Mouse (Mus musculus) G1E (cell line): ENCODE results near the gene En2. TPM values are rescaled to one million over a fixed set of nuclear protein-coding genes. Genes with fewer than 3 reads are reported as not detected.

ENCODE experiments used
- ATAC-seq: 2 replicates; pipeline ENCODE4 v1.8.0; 2016; ENCODE audit warnings: mild to moderate bottlenecking; ENCODE audit not compliant: insufficient number of reproducible peaks, poor library complexity, low FRiP score, severe bottlenecking; ENCODE audit errors: extremely low read depth
- DNase-seq: peaks from one replicate; pipeline ENCODE4 v3.0.0; 2012; ENCODE audit warnings: low spot score
- H3K27me3 ChIP-seq: 2 replicates; pipeline ENCODE4 v1.6.1; 2012; ENCODE audit warnings: mild to moderate bottlenecking, low read length, inconsistent platforms; ENCODE audit not compliant: insufficient read depth
- H3K36me3 ChIP-seq: replicated peaks from 2 replicates; pipeline ENCODE3; 2012; ENCODE audit warnings: mild to moderate bottlenecking, inconsistent platforms
- H3K4me1 ChIP-seq: 2 replicates; pipeline ENCODE4 v1.6.1; 2012; ENCODE audit warnings: low read depth, low read length, inconsistent platforms, mixed read lengths; ENCODE audit not compliant: insufficient read depth
- H3K4me3 ChIP-seq: 2 replicates; pipeline ENCODE4 v1.5.1; 2012; ENCODE audit warnings: low read depth, mild to moderate bottlenecking, inconsistent platforms, low read length, moderate library complexity, mixed read lengths
- H3K9me3 ChIP-seq: replicated peaks from 2 replicates; pipeline ENCODE4 v1.6.1; 2012; ENCODE audit warnings: inconsistent platforms
- CTCF ChIP-seq: IDR thresholded peaks from 2 replicates; pipeline ENCODE4 v1.5.1; 2012; ENCODE audit warnings: low read depth, low read length, inconsistent platforms, mixed read lengths
- GATA1 ChIP-seq: IDR thresholded peaks from 2 replicates; pipeline ENCODE4 v1.6.1; 2012; ENCODE audit warnings: borderline replicate concordance, low read length, inconsistent platforms, mixed read lengths
- GATA2 ChIP-seq: IDR thresholded peaks from 2 replicates; pipeline ENCODE4 v1.6.1; 2012; ENCODE audit warnings: low read depth, low read length, inconsistent platforms, borderline replicate concordance
- POLR2AphosphoS5 ChIP-seq: IDR thresholded peaks from 2 replicates; pipeline ENCODE4 v1.6.1; 2012; ENCODE audit warnings: low read depth, low read length, inconsistent platforms; ENCODE audit not compliant: insufficient replicate concordance
- TAL1 ChIP-seq: conservative IDR thresholded peaks from 2 replicates; pipeline ENCODE4 v1.6.1; 2012; ENCODE audit warnings: low read depth, low read length, inconsistent platforms, mixed read lengths
- polyA plus RNA-seq: library from polyadenylated mRNA; stranded (reverse); fragments of >175 nt; gene quantifications from 2 replicates; pipeline ENCODE4 v1.2.3, GENCODE M21; 2012
- total RNA-seq, 2 experiments: library from RNA; stranded (forward) in 1 of 2; stranded (reverse) in 1 of 2; fragments of 200-1000 nt in 1 of 2; fragments of >200 nt in 1 of 2; fragmentation: Nextera tagmentation in 1 of 2; gene quantifications; 2 replicates each; pipeline ENCODE4 v1.2.3; 2014 to 2017

Gene En2
- total and polyA plus RNA-seq, 3 experiments, result not detected

DNA sequence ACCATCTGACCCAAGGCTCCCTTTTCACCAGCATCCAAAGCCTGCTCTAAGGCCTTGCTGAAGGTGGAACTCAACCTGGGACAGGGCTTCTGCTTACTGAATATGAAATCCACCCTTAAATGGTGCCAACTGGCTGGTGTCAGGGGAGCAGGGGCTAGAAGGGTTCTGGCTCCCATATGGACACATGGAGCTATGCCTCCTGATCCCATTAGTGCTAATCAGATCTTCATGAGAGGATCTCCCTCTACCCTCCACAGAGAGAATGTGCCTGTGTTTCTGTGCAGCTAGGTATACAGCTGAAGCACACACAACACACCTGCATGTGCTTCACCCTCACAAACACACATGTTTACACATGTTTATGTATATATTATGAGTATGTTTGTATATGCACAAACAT lies 20.9 kb upstream of the En2 start:
- no peak for TF ChIP-seq GATA1
- TF ChIP-seq POLR2AphosphoS5, result no peak
- no peak for TF ChIP-seq CTCF
- no peak for TF ChIP-seq GATA2
- no peak for TF ChIP-seq TAL1
- peaks cover 6% of the 10 kb centered on the region; the same call in 1 of the 2 replicates for H3K27me3 ChIP-seq
- no peak overlapping the region for H3K4me3 ChIP-seq
- H3K36me3 ChIP-seq, result no peaks in the 10 kb centered on the region
- DNase-seq, result no peak
- no peak for ATAC-seq
- H3K4me1 ChIP-seq, result no peaks in the 10 kb centered on the region
- no peaks in the 10 kb centered on the region for H3K9me3 ChIP-seq

- H3K4me3 ChIP-seq, result no peak overlapping the region
- DNase-seq (no peak), ATAC-seq (no peak)
- H3K36me3 ChIP-seq, result no peaks in the 10 kb centered on the region
- H3K27me3 ChIP-seq, result peaks cover 6% of the 10 kb centered on the region; the same call in 1 of the 2 replicates
- TF ChIP-seq GATA2, result no peak
- no peak for TF ChIP-seq GATA1
- no peak for TF ChIP-seq POLR2AphosphoS5
- no peak for TF ChIP-seq TAL1
- TF ChIP-seq CTCF, result no peak
- H3K4me1 ChIP-seq, result no peaks in the 10 kb centered on the region
- no peaks in the 10 kb centered on the region for H3K9me3 ChIP-seq
These were observed 19.5 kb upstream of the En2 start for GRCm38 (mm10) chr5:28146018-28146417.

GRCm38 (mm10) chr5:28148473-28148872 lies 17.0 kb upstream of the En2 start:
- Histone ChIP-seq H3K4me3 (no peak overlapping the region), H3K9me3 (no peaks in the 10 kb centered on the region), H3K27me3 (peaks cover 10% of the 10 kb centered on the region), H3K36me3 (no peaks in the 10 kb centered on the region), H3K4me1 (no peaks in the 10 kb centered on the region)
- no peak for TF ChIP-seq POLR2AphosphoS5
- no peak for TF ChIP-seq TAL1
- no peak for TF ChIP-seq GATA2
- TF ChIP-seq CTCF, result no peak
- TF ChIP-seq GATA1, result no peak
- ATAC-seq (no peak), DNase-seq (no peak)

DNA sequence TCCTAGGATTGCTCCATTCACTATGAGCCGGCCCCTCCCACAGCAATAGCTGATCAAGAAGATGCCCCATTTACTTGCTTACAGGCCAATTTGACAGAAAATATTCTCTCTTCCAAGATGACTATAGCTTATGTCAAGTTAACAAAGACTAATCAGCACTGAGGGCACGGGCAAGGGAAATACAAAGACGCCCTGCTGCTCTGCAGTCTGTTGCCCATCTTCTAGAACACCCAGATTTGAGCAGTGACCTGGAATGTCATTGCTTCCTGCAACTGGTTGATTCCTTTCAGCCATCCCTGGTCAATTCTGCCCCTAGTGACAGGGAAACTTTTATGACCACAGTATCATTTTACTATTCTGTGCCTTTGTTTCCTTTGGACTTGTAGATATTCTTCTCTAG lies 16.1 kb upstream of the En2 start:
- no peaks in the 10 kb centered on the region for H3K4me1 ChIP-seq
- ATAC-seq (no peak), DNase-seq (no peak)
- H3K27me3 ChIP-seq, result peaks cover 10% of the 10 kb centered on the region
- H3K4me3 ChIP-seq, result no peak overlapping the region
- no peaks in the 10 kb centered on the region for H3K36me3 ChIP-seq
- TF ChIP-seq GATA2, result no peak
- no peak for TF ChIP-seq TAL1
- no peak for TF ChIP-seq GATA1
- TF ChIP-seq CTCF, result no peak
- TF ChIP-seq POLR2AphosphoS5, result no peak
- H3K9me3 ChIP-seq, result no peaks in the 10 kb centered on the region

DNA sequence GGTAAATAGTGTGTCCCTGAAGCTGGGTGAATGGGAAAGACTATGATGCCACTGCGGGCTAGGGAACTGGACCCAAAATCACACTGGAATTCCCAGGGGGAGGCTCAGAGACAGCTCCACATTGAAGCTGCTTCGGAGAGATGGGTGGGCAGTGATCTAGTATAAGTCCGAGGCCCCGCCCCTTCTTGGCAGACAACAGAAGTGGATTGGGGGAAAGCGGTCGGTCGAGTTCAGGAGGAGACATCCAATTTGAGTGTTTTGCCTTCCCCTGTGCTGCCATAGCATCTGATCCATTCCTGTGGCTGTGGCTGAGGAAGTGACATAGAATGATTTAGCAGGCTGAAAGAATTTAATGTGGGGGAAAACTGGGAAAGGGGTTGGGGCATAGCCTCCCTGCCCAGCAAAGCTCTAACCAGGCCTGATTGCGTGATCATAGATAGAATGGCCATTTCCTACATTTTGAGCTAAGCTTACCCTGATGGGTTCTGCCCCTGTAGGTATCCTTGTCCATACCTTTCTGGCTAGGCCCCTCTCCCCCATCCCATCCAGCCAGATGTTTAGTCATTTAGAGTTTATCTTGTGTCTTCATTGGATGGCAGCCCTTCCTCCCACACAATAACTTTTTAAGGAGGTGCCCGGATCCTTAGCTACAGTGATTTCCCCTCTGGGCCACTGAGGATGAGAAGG lies 8.3 kb upstream of the En2 start:
- no peak for TF ChIP-seq GATA2
- TF ChIP-seq TAL1, result no peak
- TF ChIP-seq POLR2AphosphoS5, result no peak
- no peak for DNase-seq
- no peak for ATAC-seq
- H3K27me3 ChIP-seq, result peaks cover 24% of the 10 kb centered on the region
- H3K4me1 ChIP-seq, result no peaks in the 10 kb centered on the region
- H3K9me3 ChIP-seq, result no peaks in the 10 kb centered on the region
- no peak overlapping the region for H3K4me3 ChIP-seq
- no peaks in the 10 kb centered on the region for H3K36me3 ChIP-seq

DNA sequence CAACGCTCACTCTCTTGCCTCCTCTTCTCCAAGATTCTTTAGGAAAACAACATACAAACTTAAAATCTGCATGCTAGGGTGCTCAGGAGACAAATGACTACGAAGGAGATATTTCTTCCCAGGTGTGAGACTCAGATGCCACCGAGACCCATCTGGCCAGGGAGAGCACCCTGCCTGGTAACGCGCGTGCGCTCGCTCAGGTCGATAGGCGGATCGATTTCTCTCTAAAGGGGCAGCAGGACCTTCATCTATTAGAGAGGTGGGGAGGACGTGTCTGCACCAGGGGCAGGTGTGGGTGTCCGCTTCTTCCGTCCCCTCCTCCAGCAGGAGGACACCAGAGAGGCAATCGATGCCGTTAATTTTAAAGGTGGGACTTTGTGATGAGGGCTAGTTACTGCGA lies 7.7 kb upstream of the En2 start:
- Histone ChIP-seq H3K27me3 (peaks cover 20% of the 10 kb centered on the region), H3K36me3 (no peaks in the 10 kb centered on the region), H3K4me1 (no peaks in the 10 kb centered on the region), H3K9me3 (no peaks in the 10 kb centered on the region), H3K4me3 (no peak overlapping the region)
- no peak for DNase-seq
- no peak for TF ChIP-seq GATA1
- TF ChIP-seq GATA2, result no peak
- no peak for TF ChIP-seq TAL1
- no peak for TF ChIP-seq POLR2AphosphoS5
- no peak for TF ChIP-seq CTCF
- no peak for ATAC-seq
